Mouse (Mus musculus) heart, adult 2 months (tissue): ENCODE results near the gene Mbd5.

Experiments used
- CTCF ChIP-seq: fragments of 200-600 bp; IDR thresholded peaks from 2 replicates; pipeline ENCODE4 v1.8.1; 2022; ENCODE audit warnings: antibody characterized with exemption, mild to moderate bottlenecking, moderate library complexity
- EP300 ChIP-seq: fragments of 200-500 bp; IDR thresholded peaks from 2 replicates; pipeline ENCODE4 v1.6.1; 2011; ENCODE audit warnings: low read depth, low read length, control low read depth; ENCODE audit not compliant: insufficient read depth
- POLR2A ChIP-seq: fragments of 200-500 bp; IDR thresholded peaks from 2 replicates; pipeline ENCODE4 v1.6.1; 2011; ENCODE audit warnings: mild to moderate bottlenecking, low read depth, low read length, control low read depth; ENCODE audit not compliant: insufficient read depth

DNA sequence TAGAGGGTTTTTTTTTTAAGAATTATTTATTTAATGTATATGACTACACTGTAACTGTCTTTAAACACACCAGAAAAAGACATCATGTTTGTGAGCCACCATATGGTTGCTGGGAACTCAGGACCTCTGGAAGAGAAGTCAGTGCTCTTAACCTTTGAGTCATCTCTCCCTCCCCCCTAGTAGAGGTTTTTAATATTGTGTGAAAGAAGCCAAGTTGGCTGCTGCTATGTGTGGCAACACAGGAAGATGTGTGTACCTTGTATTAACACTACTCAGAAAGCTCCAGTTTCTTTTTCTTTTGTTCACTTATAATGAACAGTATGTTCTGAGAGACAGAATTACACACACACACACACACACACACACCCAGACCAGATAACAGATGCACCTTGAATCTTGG is 334.3 kb downstream of the Mbd5 start:
- TF ChIP-seq CTCF, result no peak
- no peak for TF ChIP-seq POLR2A
- no peak for TF ChIP-seq EP300
